Mouse (Mus musculus) thymus, postnatal 36 days (tissue): ENCODE data around the gene Grk5.
"Not testable (repeated sequence)": the region's sequence is repeated elsewhere in the genome, so short reads cannot be mapped to it uniquely, and the experiment has no call there.

Source experiments
- DNase-seq, 2 experiments: peaks; one replicate each; pipeline ENCODE4 v3.0.0; 2022; ENCODE audit warnings: mixed read lengths in 2 of 2

Grk5 gene

DNA sequence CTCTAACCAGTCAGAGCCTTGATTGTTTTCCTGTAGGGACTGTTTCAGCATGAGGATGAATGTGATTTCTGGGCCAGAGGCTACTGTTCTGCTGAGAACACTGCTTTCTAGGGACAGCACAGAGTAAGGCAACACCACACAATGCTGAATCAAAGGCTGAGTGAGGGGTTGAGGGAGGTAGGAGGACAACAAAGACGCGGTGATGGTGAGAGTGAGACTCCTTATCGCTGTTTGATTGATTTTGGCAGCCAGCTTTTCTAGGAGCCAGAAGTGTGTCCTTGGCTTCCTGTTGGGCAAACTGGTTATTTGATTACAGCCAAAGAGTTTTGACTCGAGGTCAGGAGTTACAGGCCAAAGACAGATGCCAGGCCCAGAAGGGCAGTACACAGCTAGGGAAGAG lies 25.7 kb downstream of the Grk5 start:
- no peak for DNase-seq

DNA sequence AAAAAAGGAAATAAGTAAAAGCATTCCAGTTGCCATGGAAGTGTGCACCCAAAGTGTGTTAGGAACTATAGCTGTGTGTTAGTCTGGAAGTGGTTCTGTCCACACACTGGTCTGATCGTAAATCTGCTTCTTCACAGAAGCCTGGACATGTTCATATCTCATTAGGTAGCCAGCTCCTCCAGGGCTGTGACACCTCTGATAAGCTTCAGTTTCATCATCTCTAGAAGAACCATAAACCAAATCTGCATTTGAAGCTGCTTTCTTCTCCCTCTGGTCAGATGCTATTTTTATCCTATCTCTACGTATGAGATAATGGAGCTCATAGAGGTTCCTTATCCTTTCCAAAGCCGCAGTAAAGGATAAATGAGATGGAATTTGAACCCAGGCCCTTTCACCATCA lies 26.3 kb downstream of the Grk5 start:
- no peak for DNase-seq

DNA sequence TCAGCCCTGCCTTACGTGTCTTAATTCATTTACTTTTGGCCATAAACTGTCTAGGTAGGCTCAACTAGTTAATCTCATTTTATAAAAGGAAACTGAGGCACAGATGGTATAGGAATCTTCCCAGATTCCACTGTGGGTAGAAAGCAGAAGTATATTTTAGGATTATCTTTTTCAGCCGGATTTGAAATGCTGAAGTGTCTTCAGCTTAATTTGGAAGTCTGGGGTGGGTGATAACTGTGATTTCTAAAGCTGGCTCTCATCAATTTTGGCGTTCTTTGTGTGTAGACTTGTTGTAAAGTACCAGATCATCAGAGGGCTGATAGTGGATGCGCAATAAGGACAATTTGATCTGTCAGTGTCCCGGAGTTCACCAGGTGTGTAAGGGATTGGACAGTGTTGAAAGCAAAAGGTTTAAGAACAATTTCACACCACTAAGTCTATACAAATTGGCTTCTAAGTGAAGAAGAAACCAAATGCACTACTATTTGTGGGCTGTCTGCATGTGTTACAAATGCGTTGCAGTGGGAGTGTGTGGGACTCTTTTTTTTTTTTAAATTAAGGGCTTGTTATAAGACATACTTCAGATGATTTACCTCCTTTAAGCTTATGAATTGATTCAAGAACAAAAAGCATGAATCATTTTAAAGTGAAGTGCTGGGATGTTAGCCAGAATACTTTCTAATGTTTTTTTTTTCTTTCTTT lies 27.5 kb downstream of the Grk5 start:
- DNase-seq = no peak

DNA sequence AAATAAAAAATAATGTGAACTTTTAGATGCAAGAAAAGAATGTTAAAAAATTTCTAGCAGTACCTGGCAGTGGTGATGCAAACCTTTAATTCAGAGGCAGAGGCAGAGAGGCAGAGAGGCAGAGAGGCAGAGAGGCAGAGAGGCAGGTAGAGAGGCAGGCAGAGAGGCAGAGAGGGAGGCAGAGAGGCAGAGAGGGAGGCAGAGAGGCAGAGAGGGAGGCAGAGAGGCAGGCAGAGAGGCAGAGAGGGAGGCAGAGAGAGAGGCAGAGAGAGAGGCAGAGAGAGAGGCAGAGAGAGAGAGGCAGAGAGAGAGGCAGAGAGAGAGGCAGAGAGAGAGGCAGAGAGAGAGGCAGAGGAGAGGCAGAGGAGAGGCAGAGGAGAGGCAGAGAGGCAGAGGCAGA lies 35.0 kb downstream of the Grk5 start:
- DNase-seq = not testable (repeated sequence)

DNA sequence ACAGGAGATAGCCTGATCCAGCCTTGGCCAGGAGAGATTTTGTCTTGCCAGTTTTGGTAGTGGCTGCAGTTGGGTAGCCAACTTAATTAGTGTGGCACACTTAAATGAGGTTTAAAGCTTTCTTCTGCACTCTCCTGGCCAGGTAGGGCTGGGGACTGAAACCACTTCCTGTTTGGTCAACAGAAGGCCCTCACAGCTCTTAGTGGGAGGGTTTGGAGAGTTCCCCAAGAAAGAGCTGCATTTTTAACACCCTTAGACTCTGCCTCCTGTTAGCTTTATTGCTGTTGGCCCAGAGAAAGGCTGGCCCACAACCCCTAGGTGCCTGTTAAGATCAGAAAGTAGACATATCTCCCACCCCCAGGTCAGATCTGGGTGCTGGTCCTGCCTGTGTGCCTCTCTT lies 45.5 kb downstream of the Grk5 start:
- DNase-seq = no peak

DNA sequence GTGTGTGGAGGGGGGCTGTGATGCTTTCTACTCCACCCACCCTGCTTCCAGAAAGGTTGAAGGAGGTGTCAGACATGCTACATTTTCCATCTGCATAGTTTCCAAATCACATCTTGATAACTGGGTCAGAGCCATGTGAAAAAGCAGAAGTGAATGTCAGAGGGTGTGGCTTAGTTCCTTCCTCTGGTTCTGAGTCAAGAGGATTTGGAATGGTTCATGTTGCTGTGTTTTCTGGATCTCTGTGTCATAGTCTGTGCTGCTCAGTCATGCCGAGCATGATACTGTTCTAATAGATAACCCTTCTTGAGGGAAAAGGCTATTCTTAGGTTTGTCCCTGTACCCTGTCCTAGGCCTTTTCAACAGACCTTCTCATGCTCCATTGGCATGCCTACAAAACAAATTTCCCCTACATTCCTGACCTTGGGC lies 50.4 kb downstream of the Grk5 start:
- no peak for DNase-seq

DNA sequence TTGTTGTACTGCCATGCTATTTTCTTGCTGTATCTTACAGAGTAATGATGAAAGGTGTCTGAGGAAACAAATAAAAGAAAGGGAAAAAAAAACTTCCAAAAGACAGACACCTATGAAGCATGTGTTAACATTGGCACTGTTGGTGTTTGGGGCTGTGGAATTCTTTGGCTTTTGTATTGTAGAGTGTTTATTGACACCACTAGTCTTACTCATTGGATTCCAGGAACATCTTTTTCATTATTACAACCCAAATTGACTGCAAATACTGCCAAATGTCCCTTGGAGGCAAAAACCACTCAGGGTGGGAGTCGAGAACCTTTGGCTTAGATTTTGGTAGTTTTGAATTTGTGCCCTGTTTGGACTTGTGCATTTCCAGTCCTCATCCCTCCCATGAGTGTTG lies 51.3 kb downstream of the Grk5 start:
- no peak for DNase-seq

DNA sequence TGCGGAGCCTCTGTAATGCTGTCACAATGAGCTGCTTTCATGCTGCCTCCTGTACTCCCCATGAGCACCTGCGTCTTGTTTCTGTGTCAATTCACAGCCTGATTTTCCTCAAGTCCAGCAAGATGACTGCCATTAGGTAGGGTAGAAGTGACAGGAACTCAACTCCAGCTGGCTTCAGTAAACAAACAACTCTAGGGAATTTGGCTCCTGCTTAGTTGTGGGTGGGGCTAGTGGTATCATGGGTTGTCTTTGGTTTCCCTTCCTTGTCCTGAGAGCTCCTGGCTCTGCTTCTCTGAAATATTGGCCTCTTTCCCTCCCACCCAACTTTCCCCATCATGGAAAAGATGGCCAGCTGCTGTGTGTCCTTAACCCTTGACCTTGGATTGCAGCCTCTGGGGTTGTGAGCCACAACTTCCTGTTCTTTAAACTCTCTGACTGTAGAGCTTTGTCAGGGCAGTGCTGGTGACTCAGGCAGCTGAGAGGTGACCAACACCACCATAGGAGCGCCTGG lies 56.3 kb downstream of the Grk5 start:
- no peak for DNase-seq

DNA sequence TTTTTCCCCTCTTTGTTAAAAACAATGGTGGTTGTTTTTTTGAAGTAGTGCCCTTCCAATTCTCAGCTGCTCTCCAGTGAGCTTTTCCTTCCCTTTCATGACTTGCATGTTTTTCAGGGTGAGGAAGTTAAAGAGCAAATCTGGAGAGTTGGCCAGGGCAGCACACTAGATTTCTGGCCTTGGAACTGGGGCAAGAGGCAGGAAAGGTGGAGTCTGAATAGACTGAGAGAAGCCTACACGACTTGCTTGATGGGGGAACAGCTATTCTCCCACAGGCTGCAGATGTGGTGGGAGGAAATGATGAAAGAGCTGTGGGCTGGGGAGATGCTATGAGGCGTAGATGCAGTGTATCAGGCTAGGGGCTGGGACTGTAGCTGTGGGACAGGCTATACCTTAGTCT lies 57.1 kb downstream of the Grk5 start:
- no peak for DNase-seq

DNA sequence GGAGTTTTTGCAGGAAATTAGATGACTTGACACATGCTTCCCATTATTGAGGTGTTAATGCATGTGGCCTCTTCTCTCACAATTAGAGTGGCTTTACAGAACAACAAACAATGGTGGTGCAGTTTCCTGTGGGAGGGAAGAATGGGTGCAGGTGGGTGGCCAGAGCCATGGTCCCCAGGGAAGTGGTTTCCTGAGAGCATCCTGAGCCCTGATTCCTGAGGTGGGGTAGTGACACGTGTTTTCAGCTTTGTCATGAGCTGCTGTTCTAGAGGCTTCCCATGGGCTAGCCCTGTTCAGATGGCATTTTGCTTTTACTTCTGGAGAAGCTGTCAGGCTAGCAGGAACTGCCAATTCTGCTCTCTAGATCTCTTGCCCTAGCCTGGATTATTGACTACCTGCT lies 59.4 kb downstream of the Grk5 start:
- no peak for DNase-seq

DNA sequence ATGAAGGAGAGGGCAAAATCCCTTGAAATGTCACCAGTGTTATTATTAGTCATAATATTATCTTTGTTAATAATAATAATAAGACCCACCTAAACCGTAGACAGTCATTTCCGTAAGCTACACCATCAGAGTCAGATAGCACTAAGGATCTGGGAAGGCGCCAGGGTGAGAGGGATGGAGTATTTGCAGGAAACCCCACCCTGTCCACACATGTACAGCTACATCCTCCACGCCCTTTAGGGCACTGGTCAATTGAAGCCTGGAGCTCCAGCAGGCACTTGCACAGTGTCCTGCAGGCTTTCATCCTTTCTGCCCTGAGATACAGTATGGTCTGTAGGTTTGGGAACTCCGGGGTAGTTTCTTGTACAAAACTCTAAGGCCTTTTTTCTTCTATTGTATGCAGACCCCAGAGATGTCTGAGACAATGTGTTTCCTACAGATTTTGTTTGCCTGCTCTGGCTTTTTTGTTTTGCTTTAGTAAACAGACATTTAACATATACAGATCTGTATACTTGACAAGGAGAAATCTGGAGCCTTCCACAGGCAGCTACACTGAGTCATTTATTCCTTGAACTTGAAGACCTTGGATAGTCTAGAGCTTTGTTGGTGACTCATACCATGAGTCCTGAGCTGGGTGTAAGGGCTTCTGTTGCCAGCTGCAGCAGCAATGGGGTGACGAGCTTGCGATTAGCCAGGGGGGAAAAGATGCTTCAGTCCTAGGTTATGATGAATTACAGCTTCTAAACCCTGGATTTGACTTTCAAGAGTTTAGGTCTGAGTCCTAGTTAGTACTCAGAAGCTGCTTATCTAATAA lies 60.7 kb downstream of the Grk5 start:
- DNase-seq = no peak

DNA sequence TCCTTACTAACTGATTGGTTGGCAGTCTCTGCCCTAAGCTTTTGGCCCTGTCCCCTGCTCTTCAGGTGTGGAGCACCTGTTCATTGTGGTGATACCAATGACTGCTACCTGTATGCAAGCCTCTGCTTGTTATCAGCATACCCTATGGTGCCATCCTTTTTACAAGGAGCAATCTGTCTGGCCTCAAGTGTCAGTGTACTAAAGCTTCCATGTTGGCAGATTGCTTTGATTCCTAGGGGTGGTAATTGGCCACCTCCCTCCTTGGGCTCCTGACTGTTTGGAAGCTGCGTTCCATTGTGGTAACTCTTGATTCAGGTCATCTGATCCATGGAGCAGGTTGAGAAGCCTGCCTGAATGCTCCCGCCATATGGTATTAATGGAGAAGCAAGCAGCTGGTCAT lies 65.6 kb downstream of the Grk5 start:
- no peak for DNase-seq

DNA sequence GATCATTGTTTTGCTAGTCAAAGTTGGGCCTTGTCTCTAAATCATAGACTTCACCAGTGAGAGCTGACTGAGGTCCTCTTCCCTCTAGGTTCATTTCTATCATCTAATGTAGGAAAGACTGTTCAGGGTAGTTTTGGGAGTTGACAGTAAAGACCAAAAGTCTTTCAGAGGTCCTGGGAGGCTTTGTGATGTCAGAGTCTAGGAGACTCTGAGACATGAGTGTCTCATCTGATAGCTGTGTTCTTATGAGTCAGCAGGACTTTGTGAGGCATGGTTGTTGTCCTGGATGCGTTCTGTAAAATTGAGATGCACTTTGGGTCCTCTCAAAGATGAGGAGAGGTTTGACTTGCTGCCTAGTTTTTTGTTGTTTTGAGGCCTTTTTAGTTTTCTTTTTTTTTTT lies 66.2 kb downstream of the Grk5 start:
- no peak for DNase-seq

DNA sequence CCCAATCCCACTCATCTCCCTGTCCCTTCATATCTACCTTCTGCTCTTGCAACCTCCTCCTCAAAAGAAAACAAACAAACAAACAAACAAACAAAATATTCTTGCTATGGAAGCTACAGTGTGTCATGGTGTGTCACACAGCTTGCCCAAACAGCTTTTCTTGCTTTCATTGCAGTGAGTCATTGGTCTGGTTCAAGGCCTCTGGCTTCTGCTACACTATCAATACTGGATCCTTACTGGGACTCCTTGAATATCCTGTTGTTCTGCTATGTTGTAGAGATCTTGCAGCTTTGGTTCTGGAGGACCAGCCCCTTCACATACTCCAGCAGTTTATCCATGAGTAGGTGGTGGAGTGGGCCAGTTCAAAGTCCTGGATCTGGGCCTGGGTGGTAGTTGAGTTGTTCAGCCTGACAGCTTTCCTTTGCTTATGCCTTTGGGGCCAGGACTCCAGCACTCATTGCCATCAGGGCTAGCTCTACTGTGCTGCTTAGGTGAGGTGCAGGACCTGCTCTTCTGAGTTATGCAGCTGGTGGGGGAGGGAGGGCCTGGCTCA lies 66.7 kb downstream of the Grk5 start:
- no peak for DNase-seq

DNA sequence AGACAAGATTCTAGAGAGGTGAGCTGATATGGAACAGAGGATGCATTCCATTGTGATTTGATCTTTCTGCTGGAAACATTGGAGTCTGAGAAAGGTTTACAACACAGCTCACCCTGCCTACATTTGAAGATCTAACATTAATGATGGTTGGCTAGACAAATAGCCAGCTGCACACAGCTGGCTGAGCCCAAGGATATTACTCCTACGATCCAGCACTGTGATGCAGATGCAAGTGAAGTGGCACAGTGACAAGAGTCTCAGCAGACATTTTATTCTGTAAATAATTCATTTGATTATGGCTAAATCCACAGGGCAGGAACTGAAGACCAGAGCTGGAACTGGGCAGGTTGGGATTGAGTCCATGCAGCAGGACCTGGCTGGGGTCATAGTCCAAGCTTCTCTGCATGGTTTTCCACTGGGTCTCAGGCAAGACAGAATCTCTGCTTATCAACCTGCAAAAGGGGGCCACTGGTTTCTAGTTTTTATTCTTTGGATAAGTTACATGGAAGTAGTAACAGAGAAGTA lies 70.2 kb downstream of the Grk5 start:
- DNase-seq = no peak

DNA sequence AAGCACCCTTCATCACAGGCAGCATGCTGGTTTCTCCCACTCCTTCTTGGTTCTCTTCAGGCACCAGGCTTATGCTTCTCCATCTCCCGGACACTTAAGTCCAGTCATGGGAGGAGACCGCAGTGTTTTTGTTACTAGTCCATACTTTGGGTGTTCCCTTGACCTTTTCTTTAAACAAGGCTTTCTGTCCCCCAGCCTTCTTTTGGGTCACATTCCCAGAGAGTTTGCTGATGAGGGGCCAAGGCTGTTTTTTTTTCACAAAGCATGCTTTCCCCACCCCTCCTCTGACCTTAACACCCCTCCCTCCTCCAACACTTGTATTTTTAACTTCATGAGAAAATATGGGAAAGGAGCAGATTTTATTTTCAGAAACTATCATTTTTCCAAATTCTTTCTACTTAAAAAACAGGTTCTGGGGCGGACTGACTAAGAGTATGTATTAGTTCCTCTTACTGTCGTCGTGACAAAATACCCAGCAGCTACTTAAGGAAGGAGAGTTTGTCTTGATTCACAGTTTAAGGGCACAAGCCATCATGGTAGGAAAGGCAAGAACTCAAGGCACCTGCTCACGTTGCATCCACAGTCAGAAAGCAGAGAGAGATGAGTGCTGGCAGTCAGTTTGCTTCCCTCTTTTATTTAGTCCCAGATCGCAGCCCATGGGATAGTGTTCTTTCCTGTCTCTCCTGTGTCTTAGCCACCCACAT lies 73.0 kb downstream of the Grk5 start:
- no peak for DNase-seq

DNA sequence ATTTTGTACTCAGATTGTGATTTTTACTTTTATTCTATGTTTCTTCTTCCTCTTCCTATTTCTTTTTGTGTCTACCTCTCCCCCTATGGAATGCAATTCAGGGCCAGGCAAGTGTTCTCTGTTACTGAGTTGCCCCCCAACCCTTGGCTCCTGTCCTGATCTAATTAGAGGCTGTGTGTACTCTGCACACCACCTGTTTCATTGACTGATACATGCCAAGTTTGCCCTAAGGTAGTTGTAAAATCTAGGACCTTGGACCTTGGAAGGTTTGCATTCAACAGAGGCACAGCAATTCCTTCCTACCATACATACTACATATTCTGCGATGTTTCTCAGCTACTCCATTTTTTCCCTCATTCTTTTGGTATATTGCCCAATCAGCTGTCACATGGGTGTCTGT lies 78.4 kb downstream of the Grk5 start:
- DNase-seq = no peak

DNA sequence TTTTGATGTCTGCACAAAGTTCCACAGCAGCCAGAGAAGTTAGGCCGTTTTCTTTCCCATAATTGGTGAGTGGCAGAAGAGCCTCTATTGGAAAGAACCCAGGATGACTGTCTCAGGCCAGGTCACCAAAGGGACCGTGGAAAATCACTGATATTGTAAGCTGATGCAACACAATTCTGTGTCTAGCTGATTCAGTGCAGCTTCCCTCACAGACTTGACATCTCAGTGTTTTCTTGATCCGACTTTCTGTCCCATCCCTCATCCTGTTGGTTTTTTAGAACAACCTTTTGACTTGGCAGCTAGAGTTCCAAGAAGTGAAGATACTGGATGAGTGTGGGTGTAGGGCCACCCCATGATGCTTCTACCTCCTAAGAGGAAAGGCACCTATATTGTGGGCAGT lies 80.9 kb downstream of the Grk5 start:
- no peak for DNase-seq

DNA sequence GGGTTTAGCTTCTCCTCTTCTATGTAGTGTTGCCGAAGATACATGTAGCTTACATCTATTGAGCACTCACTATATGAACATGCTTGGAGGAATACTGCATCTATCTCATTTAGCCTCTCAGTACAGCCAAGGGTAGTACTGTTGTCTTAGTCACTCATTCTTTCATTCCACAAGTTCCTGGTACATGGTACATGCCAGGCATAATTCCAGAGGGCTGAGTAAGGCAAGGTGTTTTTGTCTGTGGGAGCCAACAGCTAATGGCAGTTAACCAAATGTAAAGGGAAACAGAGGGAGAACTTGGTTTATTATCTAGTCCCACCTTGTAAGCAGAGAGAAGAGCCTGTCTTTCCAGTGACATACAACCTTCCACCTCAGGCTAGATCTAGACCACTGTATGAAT lies 82.0 kb downstream of the Grk5 start:
- no peak for DNase-seq

DNA sequence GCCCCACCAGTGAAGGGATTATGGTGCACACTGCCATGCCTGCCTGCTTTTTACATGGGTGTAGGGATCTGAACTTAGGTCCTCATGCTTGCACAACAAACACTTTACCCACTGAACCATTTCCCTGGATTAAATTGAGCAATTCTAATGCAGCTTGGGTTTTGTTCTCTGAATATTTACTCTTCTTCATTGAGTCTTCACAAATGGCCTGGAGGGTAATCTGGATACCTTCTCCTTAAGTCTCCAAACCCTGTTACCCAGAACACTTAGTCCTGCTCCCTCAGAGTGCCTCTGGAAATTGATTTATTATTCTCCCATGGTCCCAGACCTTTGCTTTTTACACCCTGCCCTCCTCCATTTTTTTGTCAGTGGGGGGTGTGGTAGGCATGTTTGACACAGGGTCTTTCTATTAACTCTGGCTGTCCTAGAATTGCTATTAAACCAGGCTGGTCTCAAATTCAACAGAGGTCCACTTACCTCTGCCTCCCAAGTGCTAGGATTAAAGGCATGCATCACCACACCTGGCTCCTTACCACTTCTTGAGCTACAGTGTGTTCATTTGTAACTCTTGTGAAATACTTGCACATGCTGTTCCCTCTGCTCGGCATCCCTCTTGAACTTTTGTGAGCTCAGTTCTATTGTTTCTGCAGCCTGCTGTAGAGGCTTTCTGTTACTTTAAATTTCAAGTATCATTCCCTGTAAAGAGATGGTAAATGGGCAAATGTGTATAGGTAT lies 82.9 kb downstream of the Grk5 start:
- no peak for DNase-seq

DNA sequence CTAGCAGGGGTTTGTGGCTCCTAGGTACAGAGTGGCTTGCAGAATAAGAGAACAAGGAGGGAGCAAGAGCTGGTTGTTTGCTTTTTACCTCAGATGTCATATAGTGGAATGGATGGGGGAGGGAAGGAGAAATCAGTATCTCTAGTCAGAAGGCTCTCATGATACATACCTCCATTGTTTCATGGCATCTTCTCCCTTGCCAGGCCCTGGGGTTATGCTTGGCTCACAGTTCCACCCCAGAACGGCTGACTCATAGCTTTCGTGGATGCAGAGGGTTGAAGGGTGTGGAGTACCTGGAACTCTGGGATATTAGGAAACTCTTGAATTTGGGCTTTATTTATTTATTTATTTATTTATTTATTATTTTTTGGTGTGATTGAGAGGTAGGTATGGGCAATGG lies 84.0 kb downstream of the Grk5 start:
- DNase-seq = no peak

DNA sequence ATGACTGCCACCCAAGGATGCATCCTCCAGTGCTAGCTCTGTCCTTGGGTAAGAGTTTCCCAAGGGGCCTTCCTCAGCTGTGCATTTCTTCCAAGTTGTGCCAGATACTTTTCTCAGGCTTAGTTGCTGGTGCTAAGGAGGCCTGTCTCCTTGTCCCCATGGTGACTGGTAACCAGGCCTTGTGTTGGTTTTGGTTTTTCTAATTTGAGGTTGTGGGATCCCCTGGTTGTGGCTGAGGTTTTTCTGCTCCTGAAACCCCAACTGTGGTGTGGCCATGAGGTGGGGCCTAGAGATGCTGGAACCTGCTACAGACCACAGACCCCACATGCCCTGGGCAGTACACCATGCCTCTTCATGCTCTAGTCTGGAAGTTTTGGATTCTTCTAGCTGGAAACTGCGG lies 90.0 kb downstream of the Grk5 start:
- DNase-seq = no peak

DNA sequence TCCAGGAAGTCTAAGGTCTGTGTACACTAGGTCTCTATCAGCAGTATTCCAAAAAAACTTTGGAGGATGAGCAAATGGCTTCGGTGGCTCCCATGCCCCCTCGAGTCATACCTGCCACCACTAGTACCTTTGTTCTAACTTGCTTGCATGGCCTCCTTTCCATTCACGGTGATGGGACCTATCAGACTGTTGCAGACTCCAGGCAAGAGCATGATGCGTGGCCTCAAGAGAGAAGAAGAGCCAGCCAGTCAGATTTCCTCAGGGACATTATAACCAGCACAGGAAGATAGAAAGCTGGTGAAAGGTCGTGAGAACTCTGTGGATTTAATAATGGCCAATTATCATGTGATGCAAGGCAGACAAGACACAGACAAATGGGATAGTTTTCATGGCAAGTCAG lies 91.8 kb downstream of the Grk5 start:
- no peak for DNase-seq
